Mouse (Mus musculus) urinary bladder, postnatal 10 days (tissue): ENCODE measurements around the gene Zfp503.
A peak's percentile ranks its signal among the peaks of the same experiment; 100 is the strongest.

ENCODE experiments used
- DNase-seq: peaks from one replicate; pipeline ENCODE4 v3.0.0; 2022; ENCODE audit warnings: low spot score

The Zfp503 gene

DNA sequence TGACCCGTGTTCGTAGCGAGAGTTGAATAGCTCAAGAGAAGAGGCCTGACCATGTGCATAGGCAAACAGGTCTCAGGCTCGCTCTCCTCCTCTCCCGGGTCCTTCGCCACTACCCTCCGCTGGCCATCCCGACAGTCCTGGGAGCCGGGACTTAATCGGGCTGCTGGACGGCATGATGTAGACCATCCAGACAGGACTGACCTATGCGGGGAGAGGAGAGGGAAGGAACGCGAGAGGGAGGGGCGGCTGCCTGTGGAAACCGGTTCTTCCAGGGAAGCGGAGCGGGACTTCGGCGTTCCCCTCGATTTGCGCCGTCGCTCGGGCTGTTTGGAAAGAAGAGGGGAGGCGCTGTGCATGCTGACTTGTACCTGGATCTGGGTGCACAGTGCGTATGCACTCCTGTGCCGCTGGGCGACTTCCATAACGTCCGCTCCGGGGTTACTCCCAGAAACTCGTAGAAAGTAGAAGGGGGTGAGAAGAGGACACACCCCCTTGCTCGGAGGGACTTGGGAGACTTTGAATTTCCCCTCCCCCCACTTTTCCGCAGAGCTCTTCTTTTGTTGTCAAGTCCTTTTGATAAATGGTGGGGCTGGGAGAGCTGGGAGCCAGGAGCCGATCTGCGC lies at the start of gene Zfp503:
Zfp503 (minus strand) TSS at position 311 of the 623 bp plus-strand sequence.
- peak; percentile 24 for DNase-seq

DNA sequence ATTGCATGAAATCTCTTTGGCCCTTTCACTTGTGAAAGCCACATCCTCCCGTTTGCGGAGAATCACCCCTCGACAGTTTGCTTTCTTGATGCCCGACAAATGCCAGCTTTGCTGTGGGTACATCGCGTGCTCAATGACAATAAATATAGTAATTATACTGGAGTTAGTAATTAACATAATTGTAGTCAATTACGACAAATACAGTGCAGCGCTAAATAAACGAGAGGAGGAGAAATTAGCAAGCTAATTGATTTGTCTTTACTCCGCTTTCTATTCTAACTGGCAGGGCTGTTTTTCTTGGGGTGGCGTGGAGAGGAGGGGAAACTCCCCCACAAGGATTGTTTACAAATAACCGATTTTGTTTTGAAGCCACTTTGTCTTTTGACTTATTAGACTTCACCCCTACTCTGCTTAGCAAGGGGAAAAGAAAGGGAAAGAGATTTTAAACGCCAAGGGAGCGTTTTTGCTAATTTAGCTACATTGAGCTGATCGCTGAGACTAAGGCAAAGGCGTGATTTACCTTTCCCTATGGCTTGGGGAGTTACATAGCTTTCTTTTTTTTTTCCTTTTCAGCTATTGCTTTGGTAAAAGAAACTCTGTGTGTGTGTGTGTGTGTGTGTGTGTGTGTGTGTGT lies 48.2 kb upstream of the Zfp503 start:
- no peak for DNase-seq

DNA sequence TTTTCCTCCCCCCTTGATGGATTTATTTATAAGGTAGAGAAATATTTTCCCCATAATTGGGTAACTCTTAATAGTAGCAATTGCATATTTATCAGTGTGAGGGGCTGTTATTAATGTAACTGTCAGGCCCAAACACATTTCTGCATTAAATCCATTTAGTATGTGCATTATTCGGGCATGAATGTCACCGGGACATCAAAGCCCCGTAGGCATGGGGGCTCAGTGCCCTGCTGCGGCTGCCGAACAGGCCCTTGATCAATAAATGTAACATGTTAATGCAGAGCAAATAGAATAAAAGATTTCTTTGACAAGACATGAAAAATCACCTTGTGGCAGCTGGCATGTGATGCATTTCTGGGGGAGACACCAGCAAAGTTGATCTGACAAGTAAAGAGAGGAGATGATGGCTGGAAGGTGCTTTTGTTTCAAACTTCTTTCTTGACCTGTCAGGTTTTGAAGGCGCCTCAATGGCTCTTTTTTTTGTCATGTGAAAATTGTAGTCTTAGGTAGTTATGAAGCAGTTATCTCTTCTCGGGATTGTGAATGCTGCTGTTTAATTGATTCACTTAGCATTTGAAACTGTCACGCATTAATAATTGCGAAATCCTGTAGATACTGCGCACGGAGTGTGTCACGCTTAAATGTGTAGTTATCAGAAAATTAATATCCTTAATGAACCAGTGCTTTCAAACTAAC lies 47.5 kb upstream of the Zfp503 start:
- DNase-seq, result no peak

DNA sequence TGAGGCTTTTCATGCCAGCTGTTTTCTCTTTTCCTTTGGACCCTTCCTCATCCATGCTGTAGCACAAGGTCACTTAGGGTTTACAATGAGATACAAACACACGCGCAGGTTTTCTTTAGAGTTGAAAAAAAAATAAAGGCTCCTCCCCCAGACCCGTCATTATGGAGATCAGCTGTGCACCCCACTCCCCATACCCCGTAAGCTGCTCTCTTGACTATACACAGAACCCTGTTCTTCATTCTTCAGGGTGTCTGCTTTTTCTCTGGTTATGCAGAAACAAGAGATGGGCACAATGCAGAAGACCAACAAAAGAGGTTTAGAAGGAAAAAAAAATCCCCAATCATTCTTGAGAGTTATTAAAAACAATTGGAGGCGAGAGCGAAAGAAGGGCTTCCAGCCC lies 46.9 kb upstream of the Zfp503 start:
- DNase-seq, result no peak

DNA sequence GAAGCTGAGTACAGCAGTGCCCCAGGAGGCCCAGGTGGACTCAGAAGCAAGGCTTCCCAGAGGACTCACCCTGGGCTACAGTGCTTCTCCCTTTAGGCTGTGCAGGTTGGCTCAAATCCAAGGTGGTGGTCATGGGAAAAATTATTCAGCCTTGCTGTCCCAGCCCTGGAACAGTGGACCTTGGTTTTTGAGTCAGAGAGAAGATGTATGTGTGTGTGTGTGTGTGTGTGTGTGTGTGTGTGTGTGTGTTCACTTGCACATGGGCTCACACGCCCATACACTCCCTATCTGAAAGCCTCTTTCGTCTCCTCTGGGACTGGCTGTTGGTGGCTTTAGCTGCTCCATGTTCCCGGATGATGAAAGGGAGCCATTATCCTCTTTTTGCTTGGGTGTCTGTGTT lies 46.5 kb upstream of the Zfp503 start:
- DNase-seq, result no peak

DNA sequence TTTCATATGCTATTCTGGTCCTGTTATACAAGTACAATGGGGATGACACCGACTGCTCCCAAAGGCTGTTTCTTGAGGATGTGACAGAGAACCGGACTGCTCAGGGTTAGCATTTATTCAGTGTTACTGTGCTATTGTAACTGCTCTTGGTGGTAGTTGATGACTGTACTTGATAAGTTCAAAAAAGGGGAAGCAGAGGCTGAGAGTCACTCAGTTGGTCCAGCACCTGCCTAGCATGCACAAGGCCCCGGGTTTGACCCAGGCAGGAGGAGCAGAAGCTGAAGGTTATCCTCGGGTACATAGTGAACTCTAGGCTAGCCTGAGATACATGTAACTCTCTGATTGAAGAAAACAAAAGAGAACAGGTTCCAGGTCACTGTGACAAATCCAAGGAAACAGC lies 34.1 kb upstream of the Zfp503 start:
- no peak for DNase-seq

DNA sequence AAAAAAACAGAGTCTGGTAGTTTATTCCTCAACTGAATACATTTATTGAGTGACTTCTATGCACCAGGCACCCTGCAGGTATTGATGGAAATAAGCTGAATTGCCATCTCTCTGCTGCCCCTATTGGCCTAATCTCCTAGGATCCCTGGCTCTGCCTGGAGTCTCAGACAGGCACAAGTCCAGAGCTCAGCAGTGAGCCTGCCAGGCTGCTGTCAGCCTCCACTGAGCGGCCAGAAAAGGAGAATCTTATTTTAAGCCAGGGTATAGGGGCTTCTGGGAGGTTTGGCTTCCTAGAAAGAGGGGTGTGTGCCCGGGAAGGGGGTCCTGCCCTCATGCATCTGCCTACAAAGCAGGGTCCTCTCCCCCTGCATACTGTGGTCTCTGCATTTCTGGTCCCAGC lies 31.5 kb upstream of the Zfp503 start:
- no peak for DNase-seq

DNA sequence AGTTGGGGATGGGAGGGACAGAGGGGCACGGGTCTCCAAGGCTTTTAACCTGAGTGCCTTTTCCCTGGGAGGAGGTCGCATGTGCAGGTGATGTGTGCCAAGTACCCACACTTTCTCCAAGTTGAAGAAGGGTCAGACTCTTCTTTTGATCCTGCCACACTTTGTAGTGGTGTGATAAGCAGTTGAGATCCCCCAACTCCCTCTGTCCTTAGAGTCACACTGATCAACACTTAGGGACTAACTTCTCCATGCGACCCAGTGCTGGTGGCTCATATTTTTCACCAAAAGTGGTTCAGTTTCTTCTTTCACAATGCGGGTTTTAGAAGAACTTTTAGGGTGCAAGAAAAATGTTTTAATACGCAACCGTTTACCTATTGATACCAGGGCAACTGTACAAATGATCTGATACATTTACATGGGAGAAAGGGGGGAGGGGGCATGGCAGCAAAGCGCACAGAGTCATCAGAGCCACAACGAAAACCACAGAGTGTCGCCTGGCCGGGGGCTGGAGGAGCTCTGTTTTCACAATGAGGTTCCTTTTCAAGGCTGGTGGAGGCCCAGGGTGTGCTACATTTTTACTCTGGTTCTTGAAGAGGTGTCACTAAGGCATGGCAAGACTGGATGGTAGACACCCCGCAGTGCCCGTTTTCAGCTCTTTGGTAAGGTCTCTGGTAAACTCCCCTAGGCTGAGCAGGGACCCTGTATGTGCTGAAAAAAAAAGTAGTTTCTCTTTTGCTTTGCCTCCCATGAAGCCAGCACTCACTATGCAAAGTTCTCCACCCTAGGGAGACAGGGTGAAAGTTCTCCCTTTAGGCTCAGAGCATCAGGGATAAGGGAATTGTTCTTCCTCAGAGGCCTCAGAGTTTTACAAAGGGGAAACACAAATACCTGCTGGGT lies 30.8 kb upstream of the Zfp503 start:
- DNase-seq, result no peak

DNA sequence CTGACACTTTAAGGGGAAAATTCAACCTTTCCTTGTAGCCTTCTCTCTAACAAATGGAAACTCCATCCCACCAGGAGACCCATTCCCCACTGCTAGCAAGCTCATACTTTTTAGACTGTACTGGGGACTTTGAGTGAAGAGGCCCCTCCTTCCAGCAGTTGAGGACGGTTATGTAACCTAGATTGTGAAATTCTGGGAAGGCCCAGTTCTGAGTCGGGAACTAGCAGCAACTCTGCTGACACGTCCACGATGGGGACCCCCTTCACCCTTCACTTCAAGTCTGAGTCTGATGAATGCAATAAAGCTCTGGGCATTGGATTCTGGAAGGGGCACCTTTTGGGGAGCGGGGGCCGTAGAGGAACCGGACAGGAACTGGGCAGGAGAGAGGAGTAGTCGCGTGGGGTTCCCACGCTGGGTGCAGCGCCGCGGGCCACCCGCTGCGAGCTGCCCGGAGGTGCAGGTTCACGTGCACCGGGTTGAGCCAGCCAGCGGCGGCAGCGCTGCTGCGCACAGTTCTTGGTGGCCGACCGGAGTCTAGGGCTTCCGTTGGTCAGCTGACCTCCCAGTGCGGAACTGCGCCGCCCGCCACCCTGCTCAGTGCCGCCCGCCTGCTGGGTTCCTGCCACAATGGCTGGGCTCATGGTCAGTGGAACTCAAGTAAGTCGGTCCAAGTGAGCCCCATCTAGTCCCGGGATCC lies 30.0 kb upstream of the Zfp503 start, which contains the start of gene Lrmda:
Lrmda (plus strand) TSS at position 461 of the 697 bp plus-strand sequence.
- DNase-seq, result peak; percentile 25

DNA sequence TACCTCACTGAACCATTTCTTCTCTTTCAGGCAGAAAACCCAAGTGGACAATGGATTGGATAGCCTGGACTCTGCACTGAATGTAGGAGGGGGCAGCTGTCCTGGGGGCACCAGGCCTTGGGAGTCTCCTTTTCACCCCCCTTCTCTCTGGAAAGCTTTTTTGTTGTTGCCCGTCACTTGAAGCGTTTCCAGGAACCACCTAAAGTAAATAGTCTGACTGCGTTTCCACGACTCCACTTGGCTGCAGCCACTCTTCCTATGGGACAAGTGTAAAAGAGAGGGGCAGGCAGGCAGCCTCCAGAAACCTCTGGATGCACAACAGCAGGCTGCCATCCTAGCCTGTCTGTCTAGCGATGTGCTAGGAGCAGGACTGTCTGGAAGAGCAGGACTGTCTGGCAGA lies 27.6 kb upstream of the Zfp503 start:
- DNase-seq, result no peak

DNA sequence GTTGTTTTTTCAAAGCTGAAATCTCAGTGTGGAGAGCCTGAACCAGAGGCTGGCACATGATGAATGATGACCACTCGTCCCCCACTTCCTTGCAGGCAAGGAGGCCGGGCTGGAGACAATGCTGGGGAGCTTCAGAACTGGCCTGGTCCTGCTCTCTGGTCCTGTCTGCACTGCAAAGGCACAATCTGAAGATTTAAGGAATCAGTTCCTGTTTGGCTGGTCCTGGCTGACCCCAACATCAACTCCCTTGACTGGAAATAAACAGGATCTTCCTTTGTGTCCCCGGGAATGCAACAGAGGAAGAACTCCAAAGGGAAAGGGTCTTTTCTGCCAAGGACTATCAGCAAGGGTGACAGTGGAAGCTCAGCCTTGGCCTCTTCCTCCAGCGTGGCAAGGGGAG lies 25.4 kb upstream of the Zfp503 start:
- DNase-seq, result no peak

DNA sequence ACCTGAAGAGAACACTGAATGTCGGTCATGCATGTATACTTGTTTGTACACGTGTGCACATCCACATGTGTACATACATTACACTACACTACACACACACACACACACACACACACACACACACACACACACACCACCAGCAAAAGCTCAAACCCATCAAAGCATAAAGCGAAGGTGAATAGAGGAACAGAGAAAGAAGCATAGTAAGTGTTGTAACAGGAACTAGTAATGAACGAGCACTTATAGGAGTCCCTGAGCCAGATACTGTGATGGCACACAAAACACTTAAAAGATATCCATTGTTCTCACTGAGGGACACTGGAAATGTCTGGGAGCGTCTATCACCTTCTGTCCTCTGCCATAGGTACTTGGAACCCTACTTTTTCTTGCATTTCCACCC lies 24.9 kb upstream of the Zfp503 start:
- no peak for DNase-seq

DNA sequence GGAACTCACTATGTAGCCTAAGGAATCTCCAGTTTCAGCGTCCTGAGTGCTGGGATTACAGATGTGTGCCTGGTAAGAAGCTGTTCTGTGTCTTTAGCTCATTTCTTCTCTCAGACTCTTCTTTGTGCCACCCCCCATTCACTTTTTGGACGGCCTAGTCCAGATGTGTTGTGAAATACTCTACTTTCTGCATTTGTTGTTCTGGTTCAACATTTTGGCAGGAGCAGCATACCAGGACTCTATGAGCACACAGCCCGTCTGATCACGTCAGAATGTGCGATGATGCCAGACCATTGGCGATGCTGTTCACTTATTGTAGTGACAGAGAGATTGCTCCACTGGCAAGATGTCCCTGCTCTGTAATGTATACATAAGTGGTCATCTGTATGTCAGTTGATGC lies 17.6 kb upstream of the Zfp503 start:
- DNase-seq, result no peak

DNA sequence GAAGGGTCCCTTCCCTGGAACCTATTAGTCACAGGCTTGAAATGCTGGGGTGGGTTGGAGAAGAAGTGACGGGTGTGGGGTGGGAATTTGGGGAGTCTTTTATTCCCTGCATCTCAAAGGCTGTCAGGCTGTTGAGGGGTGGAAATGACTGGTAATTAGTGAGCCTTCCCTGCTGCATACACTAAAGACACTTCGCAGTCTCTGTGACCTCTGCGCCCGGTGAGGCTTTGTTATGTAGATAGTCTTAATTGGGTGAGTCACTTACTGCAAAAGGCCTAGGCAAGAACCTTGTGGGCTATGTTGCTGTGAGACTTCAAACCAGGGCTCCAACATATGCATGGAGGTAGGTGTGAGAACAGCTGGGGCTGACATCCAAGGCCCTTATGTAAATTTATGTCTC lies 15.5 kb upstream of the Zfp503 start:
- no peak for DNase-seq

DNA sequence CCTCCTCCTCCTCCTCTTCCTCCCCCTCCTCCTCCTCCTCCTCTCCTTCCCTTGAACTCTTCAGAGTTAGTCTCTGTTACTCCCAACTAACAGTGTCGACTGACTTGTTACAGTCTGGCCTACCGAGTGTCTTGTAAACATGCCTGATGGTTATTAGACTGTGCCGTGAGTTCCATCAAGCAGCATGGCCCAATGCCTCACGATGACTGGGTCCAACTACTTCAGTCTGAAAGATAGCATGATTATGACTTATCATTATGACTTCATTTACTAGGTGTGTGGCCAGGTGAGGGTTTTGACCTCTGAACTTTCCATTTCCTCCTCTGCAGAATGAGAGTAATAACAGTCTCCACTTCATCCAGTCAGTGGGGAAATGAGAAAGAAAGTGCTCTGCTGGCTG lies 14.2 kb upstream of the Zfp503 start:
- DNase-seq, result no peak

DNA sequence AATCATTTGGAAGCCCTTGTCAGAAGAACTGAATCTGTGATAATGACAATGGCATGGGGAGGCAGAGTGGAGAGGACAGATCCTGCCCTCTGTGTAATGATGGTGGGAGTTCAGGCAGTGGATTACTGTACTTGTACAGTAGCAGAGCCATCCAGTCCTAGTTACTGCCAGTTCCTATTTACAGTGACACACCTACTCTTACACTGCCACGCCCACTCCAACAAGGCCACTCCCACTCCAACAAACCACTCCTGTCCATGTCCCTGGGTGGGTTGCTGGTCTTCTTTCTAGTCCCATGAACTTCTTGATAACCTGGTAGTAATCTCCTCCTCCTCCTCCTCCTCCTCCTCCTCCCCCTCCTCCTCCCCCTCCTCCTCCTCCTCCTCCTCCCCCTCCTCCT lies 13.8 kb upstream of the Zfp503 start:
- DNase-seq, result no peak

DNA sequence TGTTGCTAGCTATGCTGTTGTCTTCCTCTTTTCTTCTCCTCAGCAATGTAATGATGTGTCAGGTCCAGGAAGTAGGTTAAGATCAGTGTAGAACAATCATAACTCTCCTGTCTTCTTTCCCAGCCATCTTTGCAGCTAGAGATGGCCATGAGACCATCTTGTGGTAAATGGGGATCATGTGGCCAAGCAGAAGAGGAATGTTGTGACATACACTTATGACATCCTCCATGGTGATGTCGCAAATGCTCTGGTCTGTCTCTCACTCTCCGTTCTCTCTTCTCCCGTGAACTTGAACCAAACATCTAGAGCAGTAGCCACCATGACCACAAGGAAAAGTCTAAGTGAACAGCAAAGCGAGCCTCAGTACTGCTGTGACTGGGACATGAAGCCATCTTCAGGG lies 10.2 kb upstream of the Zfp503 start:
- DNase-seq, result no peak

DNA sequence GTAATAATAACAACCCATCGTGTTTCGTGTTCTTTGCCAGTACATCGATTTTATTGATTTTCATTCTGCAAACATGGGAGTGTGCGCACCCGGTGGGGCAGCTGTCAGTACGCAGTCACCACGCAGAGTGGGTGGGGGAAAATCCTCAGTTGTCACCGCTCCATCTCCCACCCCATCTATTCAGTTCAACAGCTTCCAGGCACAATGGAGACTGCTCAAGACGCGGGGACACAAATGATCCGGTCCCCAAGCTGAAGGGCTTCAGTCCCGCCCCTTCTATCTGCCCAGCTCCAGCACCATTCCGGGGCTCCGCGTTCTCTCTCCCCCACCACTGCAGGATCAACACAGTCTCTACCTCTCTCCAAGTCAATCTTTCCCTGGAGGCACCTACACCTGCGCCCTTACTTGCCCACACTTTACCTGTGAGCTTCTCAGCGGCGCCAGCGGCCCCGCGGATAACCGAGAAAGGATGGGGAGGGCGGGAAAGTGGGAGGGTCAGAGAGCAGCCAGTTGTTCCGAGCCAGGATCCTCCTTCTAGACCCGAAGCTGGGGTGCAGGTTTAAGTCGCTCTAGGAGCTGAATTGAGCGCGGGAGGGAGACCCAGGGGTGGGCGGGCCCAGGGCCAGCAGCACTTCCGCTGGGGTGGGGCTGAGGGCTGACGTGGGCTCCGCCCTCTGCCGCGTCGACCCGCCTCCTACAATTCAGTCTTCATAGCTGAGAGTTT lies 5.8 kb upstream of the Zfp503 start:
- no peak for DNase-seq

DNA sequence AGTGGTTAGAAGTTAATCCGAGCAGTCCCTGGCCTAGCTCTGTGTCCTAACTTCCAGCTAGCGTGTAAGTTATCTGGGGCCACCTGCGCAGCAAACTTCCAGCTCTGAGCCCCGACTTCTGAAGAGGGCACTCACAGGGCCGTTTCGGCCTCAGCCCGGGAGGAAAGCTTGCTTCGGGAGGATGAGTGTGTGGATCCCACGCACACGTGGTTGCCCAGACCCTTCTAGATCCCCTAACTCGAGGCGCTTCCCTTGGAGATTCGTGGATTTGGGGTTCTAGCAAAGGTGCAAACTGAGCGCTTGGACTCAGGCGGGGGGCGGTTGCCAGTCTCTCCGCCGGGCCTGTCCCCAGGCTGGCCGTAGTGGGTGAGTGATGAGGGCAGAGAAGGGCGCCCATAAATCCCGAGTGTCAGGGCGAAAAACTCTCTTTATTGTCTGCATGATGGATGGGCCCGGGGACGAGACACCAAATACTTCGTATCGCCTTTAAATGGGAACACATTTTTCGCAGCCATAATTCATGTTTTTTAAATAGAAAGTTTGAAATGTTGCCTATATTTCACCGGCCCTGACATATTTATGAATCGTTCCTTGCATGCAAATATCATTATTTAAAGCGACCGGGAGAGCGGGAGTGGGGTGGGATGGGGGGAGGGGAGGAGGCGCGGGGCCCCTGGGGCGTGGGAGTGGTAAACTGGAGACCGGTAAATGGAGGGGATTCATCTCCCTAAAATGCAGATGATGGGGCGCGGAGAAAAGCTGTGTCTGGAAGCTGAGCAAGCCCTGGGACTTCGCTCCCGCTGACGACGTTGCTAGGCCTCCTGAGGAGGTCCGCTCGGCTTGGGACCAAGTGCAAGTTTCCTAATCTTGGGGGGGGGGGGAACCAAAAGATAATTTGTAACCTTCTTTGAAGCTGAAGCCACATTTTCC lies 4.9 kb upstream of the Zfp503 start:
- no peak for DNase-seq
